Mouse (Mus musculus) embryonic facial prominence, embryonic 11.5 days (tissue): ENCODE measurements around the gene Calcoco1. TPM values are rescaled to one million over a fixed set of nuclear protein-coding genes. Genes with fewer than 3 reads are reported as not detected.

Experiments
- ATAC-seq: fragments of 200-750 bp; cut with Nextera tagmentation; replicated peaks from 2 replicates; pipeline ENCODE4 v1.8.0; 2017; ENCODE audit warnings: low read depth; ENCODE audit not compliant: insufficient number of reproducible peaks, low FRiP score, low TSS enrichment
- DNase-seq: peaks from one replicate; pipeline ENCODE4 v3.0.0-alpha.2; 2015; ENCODE audit warnings: low spot score
- H3K27ac ChIP-seq: fragments of 300-500 bp; sonication (generic); replicated peaks from 2 replicates; pipeline ENCODE4 v1.5.1; 2014; ENCODE audit warnings: mild to moderate bottlenecking, low read depth, low read length, control low read depth
- H3K27me3 ChIP-seq: fragments of 300-500 bp; sonication (generic); 2 replicates; pipeline ENCODE4 v1.6.1; 2014; ENCODE audit warnings: mild to moderate bottlenecking, low read length, moderate library complexity, mixed read lengths; ENCODE audit not compliant: control insufficient read depth, insufficient read depth
- H3K36me3 ChIP-seq: fragments of 300-500 bp; sonication (generic); replicated peaks from 2 replicates; pipeline ENCODE4 v1.6.1; 2014; ENCODE audit warnings: low read depth, mild to moderate bottlenecking, low read length, moderate library complexity, mixed read lengths; ENCODE audit not compliant: control insufficient read depth, insufficient read depth
- H3K4me1 ChIP-seq: fragments of 300-500 bp; sonication (generic); 2 replicates; pipeline ENCODE4 v1.6.1; 2014; ENCODE audit warnings: low read length, mixed read lengths; ENCODE audit not compliant: control insufficient read depth, insufficient read depth
- H3K4me2 ChIP-seq: fragments of 300-500 bp; sonication (generic); 2 replicates; pipeline ENCODE4 v1.6.1; 2014; ENCODE audit warnings: low read depth, mild to moderate bottlenecking, control low read depth, low read length, moderate library complexity
- H3K4me3 ChIP-seq: fragments of 300-500 bp; sonication (generic); 2 replicates; pipeline ENCODE4 v1.5.1; 2014; ENCODE audit warnings: low read depth, low read length, control low read depth
- H3K9ac ChIP-seq: fragments of 300-500 bp; sonication (generic); replicated peaks from 2 replicates; pipeline ENCODE4 v1.6.1; 2014; ENCODE audit warnings: mild to moderate bottlenecking, control low read depth, low read length
- H3K9me3 ChIP-seq: fragments of 300-500 bp; sonication (generic); replicated peaks from 2 replicates; pipeline ENCODE4 v1.6.1; 2016; ENCODE audit warnings: mild to moderate bottlenecking, low read length, inconsistent platforms, mixed read lengths; ENCODE audit not compliant: control insufficient read depth
- whole genome bisulfite sequencing: fragments of 180-500 bp; shearing (Covaris S2); extraction: QIAGEN DNeasy Blood & Tissue Kit; methylation state at CpG from one replicate; pipeline ENCODE4 v1.1.7; 2014; 5-methylcytosine and 5-hydroxymethylcytosine counted together
- polyA plus RNA-seq: library from polyadenylated mRNA; unstranded; fragments of >200 nt; fragmentation: Nextera tagmentation; extraction: Ambion mirVana; gene quantifications from 2 replicates; pipeline ENCODE4 v1.2.1, GENCODE M21; 2014

Gene Calcoco1
- polyA plus RNA-seq = 32.2 and 34.0 TPM in 2 replicates

DNA sequence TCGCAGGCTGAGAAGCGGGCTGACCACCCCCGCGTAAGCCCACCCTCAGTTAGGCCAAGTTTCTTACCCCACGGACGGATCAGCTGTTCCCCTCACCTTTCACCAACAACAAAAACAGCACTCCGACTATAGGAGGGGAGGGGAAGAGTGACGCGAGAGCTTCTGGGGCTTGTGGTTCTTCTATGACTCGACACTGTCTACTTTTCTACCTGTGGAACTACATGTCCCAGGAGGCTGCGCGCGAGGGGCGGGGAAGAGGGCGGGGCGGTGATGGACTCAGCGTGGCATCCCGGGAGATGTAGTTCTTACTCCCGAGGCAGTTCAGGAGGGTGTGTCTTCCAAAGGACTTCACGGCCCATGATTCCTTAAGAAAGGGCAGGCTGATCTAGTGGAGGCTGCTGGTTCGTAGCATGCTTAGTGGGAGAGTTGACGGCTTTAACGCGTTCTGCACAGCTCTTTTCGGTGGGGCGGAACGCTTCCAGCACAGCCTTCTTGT lies at the start of gene Calcoco1:
Gene Calcoco1, minus strand, starts transcription at position 199 of the 496 bp plus-strand sequence.
- Histone ChIP-seq H3K36me3 (no peaks in the 10 kb centered on the region), H3K9me3 (no peaks in the 10 kb centered on the region), H3K9ac (peak within 1 kb of the TSS; percentile 63), H3K27ac (no peak within 1 kb of the TSS), H3K4me3 (peak within 1 kb of the TSS; percentile 62), H3K4me1 (no peaks in the 10 kb centered on the region; the same call in 1 of the 2 replicates), H3K4me2 (peak within 1 kb of the TSS; percentile 67), H3K27me3 (no peaks in the 10 kb centered on the region)
- ATAC-seq = peak; percentile 99
- WGBS = 1% methylated on average over 27 of the region's 27 CpGs
- DNase-seq = peak; percentile 99

DNA sequence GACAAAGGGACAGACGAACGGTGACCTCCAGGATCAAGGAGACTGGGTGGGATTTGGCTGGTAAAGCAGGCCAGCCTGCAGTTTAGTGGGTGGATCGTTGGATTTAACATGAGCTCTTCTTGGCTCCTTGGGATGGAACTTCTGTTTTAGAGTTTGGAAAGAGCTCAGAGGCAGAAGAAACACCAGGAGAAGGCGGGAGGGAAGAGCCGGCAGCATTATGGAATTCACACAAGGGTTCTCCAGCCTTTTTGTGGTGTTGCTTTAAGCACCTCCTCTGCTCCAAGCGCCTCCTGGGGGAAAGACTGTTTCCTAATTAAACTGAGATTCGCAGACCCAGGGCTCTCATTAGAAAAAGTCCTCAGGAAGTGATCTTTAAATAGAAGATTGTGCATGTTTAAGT lies 48.9 kb upstream of the Calcoco1 start:
- H3K9ac ChIP-seq = no peak overlapping the region

GRCm38 (mm10) chr15:102765207-102765606 lies 43.2 kb upstream of the Calcoco1 start:
- Histone ChIP-seq H3K9me3 (no peaks in the 10 kb centered on the region), H3K4me1 (no peaks in the 10 kb centered on the region), H3K9ac (no peak overlapping the region), H3K4me2 (no peak overlapping the region), H3K27me3 (peaks cover 8% of the 10 kb centered on the region), H3K27ac (no peak overlapping the region), H3K36me3 (no peaks in the 10 kb centered on the region), H3K4me3 (no peak overlapping the region)
- ATAC-seq (no peak), DNase-seq (no peak)
- WGBS = 48% methylated on average over 2 of the region's 2 CpGs

More for the DNA sequence above, 48.9 kb upstream of the Calcoco1 start:
- no peak for ATAC-seq
- H3K27ac ChIP-seq = no peak overlapping the region
- no peak for DNase-seq
- H3K36me3 ChIP-seq = no peaks in the 10 kb centered on the region
- H3K4me2 ChIP-seq = no peak overlapping the region
- no peaks in the 10 kb centered on the region for H3K9me3 ChIP-seq
- no peak overlapping the region for H3K4me3 ChIP-seq
- WGBS = 50% methylated on average over 7 of the region's 7 CpGs
- no peaks in the 10 kb centered on the region for H3K27me3 ChIP-seq
- no peaks in the 10 kb centered on the region for H3K4me1 ChIP-seq

- peak; percentile 75 for DNase-seq
- no peak overlapping the region for H3K4me2 ChIP-seq
- H3K9me3 ChIP-seq = no peaks in the 10 kb centered on the region
- H3K27ac ChIP-seq = no peak overlapping the region
- H3K27me3 ChIP-seq = peaks cover 8% of the 10 kb centered on the region
- H3K4me1 ChIP-seq = no peaks in the 10 kb centered on the region
- H3K4me3 ChIP-seq = no peak overlapping the region
- no peaks in the 10 kb centered on the region for H3K36me3 ChIP-seq
- H3K9ac ChIP-seq = no peak overlapping the region
- ATAC-seq = peak; percentile 44; the same call in 1 of the 2 replicates
- 10% methylated on average over 7 of the region's 7 CpGs for WGBS
Observed at GRCm38 (mm10) chr15:102761745-102762378, 39.9 kb upstream of the Calcoco1 start.

DNA sequence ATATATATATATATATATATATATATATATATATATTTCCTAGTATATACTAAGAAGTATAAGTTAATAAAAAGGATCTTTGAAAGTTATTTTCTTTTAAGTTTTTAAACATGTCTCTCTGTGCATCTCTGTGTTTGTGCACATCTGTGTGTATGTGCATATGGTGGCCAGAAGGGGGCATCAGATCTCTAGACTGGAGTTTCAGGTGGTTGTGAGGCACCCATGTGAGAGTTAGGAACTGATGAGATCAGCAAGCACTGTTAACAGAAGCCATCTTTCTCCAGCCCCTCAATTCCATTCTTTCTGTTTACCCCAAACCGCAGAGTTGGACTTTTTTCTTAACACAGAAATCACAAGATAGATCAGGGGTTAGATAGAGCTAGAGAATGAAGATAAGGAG lies 35.7 kb upstream of the Calcoco1 start:
- ATAC-seq (no peak), DNase-seq (no peak)
- H3K9ac ChIP-seq = no peak overlapping the region
- H3K4me3 ChIP-seq = no peak overlapping the region
- 97% methylated on average over 1 of the region's 1 CpGs for WGBS
- no peak overlapping the region for H3K4me2 ChIP-seq
- no peaks in the 10 kb centered on the region for H3K9me3 ChIP-seq
- H3K27me3 ChIP-seq = peaks cover 4% of the 10 kb centered on the region; the same call in 1 of the 2 replicates
- no peak overlapping the region for H3K27ac ChIP-seq
- H3K4me1 ChIP-seq = no peaks in the 10 kb centered on the region
- no peaks in the 10 kb centered on the region for H3K36me3 ChIP-seq

DNA sequence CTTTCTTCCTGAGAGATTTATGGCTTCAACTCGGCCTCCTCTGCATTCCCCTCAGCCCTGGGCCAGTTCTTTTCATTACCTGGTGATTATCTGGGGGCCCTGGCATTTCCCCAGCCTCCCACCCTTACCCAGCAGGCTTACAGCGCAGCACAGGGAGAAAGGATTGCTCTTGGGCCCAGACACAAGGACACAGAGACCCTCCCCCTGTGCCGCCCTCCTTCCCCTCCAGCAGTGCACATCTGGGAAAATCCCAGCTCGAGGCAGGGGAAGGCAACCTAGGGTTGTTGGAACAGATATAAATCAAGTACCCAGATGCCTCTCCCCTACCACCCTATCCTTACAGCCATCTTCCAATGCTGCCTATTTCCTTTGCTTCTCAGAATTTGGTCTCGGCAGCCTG lies 33.1 kb upstream of the Calcoco1 start:
- DNase-seq (no peak), ATAC-seq (no peak)
- Histone ChIP-seq H3K9ac (no peak overlapping the region), H3K36me3 (no peaks in the 10 kb centered on the region), H3K27me3 (no peaks in the 10 kb centered on the region), H3K4me3 (no peak overlapping the region), H3K9me3 (no peaks in the 10 kb centered on the region), H3K4me2 (no peak overlapping the region), H3K27ac (no peak overlapping the region), H3K4me1 (no peaks in the 10 kb centered on the region)
- WGBS = 45% methylated on average over 5 of the region's 5 CpGs

- no peak for DNase-seq
Observed at GRCm38 (mm10) chr15:102754361-102754760, 32.4 kb upstream of the Calcoco1 start.

GRCm38 (mm10) chr15:102753170-102753569 lies 31.2 kb upstream of the Calcoco1 start:
- Histone ChIP-seq H3K27ac (no peak overlapping the region), H3K9ac (no peak overlapping the region), H3K36me3 (no peaks in the 10 kb centered on the region), H3K4me1 (no peaks in the 10 kb centered on the region), H3K9me3 (no peaks in the 10 kb centered on the region), H3K4me2 (no peak overlapping the region), H3K4me3 (no peak overlapping the region), H3K27me3 (peaks cover 5% of the 10 kb centered on the region; the same call in 1 of the 2 replicates)
- WGBS = 5% methylated on average over 13 of the region's 13 CpGs
- peak; percentile 89 for DNase-seq
- ATAC-seq = no peak; the same call in 1 of the 2 replicates

More at GRCm38 (mm10) chr15:102754361-102754760, 32.4 kb upstream of the Calcoco1 start:
- no peak overlapping the region for H3K4me3 ChIP-seq
- no peak overlapping the region for H3K27ac ChIP-seq
- H3K4me1 ChIP-seq = no peaks in the 10 kb centered on the region
- 55% methylated on average over 7 of the region's 7 CpGs for WGBS
- no peak overlapping the region for H3K4me2 ChIP-seq
- no peaks in the 10 kb centered on the region for H3K27me3 ChIP-seq
- H3K36me3 ChIP-seq = no peaks in the 10 kb centered on the region
- ATAC-seq = no peak
- no peak overlapping the region for H3K9ac ChIP-seq
- H3K9me3 ChIP-seq = no peaks in the 10 kb centered on the region
